Mouse (Mus musculus) retina, postnatal 1 day (tissue): ENCODE measurements at regions not wholly inside any gene's neighbourhood (a gene's known extent, or its start where the extent isn't known, plus 50 kb on each side); places are given as distances from the start of the nearest gene placed in this dataset.

Experiments
- DNase-seq: peaks from one replicate; pipeline ENCODE4 v3.0.0-alpha.2; 2012

DNA sequence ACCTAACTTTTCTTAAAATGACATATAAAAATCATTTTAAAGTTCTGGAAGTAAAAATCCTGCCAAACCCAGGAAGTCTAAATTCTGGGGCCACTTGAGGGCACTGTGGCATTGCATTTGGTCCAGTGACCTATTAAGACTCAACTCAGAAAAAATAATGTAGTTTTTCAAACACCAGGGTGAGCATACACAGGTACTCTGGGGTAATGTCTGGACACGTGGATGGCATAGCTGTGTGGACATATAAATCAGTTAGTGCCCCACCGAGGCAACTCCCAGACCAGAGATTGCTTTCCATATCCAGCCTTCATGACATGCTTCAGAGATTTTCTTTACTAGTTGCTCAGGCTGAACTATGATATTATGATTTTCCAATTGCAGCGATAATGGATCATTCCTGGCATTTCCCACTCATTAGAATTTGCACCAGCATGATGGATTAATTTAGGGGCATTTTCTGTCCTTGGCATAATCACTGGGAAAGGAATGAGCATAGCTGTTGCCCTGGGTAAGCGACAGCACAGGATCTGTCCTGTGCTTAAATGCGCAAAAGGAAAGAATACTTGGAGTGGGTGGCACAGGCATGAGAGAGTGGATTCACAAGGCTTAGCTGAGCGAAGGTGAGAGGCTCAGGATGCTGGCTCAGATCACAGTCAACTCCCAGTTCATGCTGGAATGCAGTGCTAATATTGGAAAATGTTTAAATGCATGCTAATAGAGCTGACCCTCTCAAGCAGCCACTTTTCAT is 1526.6 kb upstream of the Cdh8 start:
- DNase-seq: peak; percentile 40

DNA sequence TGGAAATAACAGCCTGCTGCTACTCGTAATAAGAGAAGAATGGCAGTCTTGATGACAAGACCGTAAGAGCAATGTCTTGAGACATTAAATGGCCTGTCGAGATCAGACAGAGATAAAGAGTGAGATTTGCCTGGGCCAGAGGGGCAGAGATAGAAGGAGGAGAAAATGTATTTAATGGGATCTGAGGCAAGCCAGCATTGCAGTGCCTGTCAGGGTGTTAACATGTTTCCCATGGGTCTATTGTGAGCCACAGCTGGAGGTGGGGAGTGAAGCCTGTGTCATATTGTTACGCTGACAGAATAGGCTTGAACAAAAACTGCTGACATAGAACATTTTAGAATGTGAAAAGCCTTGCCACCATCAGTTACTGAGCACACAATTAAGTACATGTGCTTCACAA is 1523.3 kb upstream of the Cdh8 start:
- peak; percentile 49 for DNase-seq

DNA sequence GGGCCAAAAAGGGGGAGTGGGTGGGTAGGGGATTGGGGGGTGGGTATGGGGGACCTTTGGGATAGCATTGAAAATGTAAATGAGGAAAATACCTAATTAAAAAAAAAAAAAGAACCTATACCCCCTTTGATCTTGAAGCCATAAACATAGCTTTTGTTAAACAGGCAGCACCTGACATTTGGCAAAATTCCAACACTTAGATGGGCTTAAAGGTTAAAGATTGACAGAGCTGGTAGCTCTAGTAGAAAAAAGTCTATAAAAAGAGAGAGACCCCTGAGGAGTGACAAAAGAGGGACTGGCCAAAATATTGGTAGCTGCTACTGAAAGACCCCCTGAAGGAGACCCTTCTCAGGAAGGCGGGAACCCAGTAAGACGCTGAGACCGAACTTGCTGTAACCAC is 1474.0 kb upstream of the Cdh8 start:
- no peak for DNase-seq

DNA sequence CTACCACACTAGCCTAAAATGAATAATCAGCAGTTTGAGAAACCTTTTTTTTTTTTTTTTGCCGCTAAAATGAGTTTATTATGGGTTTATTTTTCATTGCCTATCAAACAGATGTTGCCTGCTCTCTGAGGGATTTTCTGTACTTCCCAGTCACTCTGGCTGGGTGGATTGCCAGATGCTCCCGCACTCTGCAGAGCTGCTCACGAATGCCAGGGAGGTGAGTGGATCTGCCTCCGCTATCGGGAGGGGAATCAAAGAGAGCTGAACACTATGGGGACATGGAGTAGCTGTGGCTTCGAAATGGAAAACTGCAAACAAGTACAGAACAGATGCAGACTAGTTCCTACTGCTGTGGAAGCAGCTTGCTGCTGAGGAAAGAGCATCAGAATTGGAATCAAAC is 1449.4 kb upstream of the Cdh8 start:
- DNase-seq: no peak

DNA sequence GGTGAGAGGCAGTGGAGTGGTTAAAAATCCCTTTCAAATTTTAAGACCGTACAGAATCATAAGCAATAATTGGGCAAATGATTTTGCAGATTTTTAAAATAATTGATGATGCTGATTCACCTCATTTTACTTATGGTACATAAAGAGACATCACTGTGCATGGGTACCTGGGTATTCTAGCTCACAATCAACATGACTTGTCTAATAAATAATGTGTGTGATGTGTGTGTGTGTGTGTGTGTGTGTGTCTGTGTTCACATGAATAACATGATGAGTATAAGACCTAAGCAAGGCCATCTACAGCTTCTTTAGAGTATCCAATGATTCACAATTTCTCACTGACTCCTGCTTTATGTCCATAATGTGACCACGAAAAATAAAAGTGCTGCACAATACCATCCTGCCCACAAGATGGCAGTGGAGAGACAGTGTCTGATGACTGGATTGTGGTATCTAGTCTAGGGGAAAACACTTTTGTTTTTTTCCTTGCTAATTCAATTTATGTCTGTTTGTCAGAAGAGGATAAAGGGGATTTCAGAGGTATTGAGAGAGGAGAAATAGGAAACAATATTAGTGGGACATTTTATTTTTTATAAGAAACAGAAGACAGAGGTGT is 1434.7 kb upstream of the Cdh8 start:
- peak; percentile 70 for DNase-seq
